Mouse (Mus musculus): Measurements from ENCODE around the gene Rin1. TPM values are rescaled to one million over a fixed set of nuclear protein-coding genes. Genes with fewer than 3 reads are reported as not detected.
A peak's percentile ranks its signal among the peaks of the same experiment; 100 is the strongest.

Gene Rin1
- polyA plus RNA-seq, 1 experiment from 2014 or later = 1.5 TPM

GRCm38 (mm10) chr19:5023621-5024479 lies 26.4 kb upstream of the Rin1 start, which contains the start of gene Slc29a2:
Gene Slc29a2, plus strand, starts transcription at chr19:5023860.
- peak; percentile 95 for ATAC-seq (ENCODE audit: low FRiP score)
- 0% methylated on average over 59 of the region's 62 CpGs for WGBS
- Histone ChIP-seq H3K9me3 (no peaks in the 10 kb centered on the region), H3K9ac (peak within 1 kb of the TSS; percentile 86), H3K27me3 (no peaks in the 10 kb centered on the region), H3K4me2 (peak within 1 kb of the TSS; percentile 70), H3K4me1 (replicated peaks) (peaks cover 14% of the 10 kb centered on the region), H3K4me3 (peak within 1 kb of the TSS; percentile 67), H3K27ac (peak within 1 kb of the TSS; percentile 92), H3K36me3 (peaks cover 23% of the 10 kb centered on the region)

GRCm38 (mm10) chr19:5026111-5026510 lies 24.2 kb upstream of the Rin1 start:
- H3K4me1 ChIP-seq (replicated peaks) = peaks cover 14% of the 10 kb centered on the region
- no peak overlapping the region for H3K4me3 ChIP-seq
- H3K4me2 ChIP-seq = no peak overlapping the region
- ATAC-seq (ENCODE audit: low FRiP score) = no peak
- no peak overlapping the region for H3K27ac ChIP-seq
- peaks cover 45% of the 10 kb centered on the region for H3K36me3 ChIP-seq
- H3K27me3 ChIP-seq = no peaks in the 10 kb centered on the region
- H3K9ac ChIP-seq = peak overlapping the region; percentile 29; the same call in 1 of the 2 replicates
- WGBS = 87% methylated on average over 8 of the region's 8 CpGs
- no peaks in the 10 kb centered on the region for H3K9me3 ChIP-seq

GRCm38 (mm10) chr19:5032686-5033085 lies 17.6 kb upstream of the Rin1 start:
- H3K4me3 ChIP-seq = no peak overlapping the region
- H3K27me3 ChIP-seq = no peaks in the 10 kb centered on the region
- H3K9ac ChIP-seq = no peak overlapping the region
- peaks cover 43% of the 10 kb centered on the region for H3K36me3 ChIP-seq
- no peaks in the 10 kb centered on the region for H3K9me3 ChIP-seq
- no peak overlapping the region for H3K4me2 ChIP-seq
- 86% methylated on average over 3 of the region's 3 CpGs for WGBS
- H3K4me1 ChIP-seq (replicated peaks) = peaks cover 4% of the 10 kb centered on the region
- ATAC-seq (ENCODE audit: low FRiP score) = no peak
- H3K27ac ChIP-seq = no peak overlapping the region

- Histone ChIP-seq H3K4me3 (no peak overlapping the region), H3K4me1 (replicated peaks) (peaks cover 31% of the 10 kb centered on the region), H3K9me3 (no peaks in the 10 kb centered on the region), H3K27ac (no peak overlapping the region), H3K9ac (no peak overlapping the region), H3K4me2 (no peak overlapping the region), H3K27me3 (no peaks in the 10 kb centered on the region), H3K36me3 (peaks cover 5% of the 10 kb centered on the region)
- ATAC-seq (ENCODE audit: low FRiP score) = no peak
- 71% methylated on average over 4 of the region's 4 CpGs for WGBS
Observed at GRCm38 (mm10) chr19:5036577-5036976, 13.7 kb upstream of the Rin1 start.

GRCm38 (mm10) chr19:5037678-5038571 lies 12.4 kb upstream of the Rin1 start:
- whole genome bisulfite sequencing = 5% methylated on average over 32 of the region's 32 CpGs
- Histone ChIP-seq H3K27ac (peak overlapping the region; percentile 93), H3K36me3 (peaks cover 4% of the 10 kb centered on the region; the same call in 1 of the 2 replicates), H3K27me3 (no peaks in the 10 kb centered on the region), H3K4me1 (replicated peaks) (peaks cover 44% of the 10 kb centered on the region), H3K9me3 (no peaks in the 10 kb centered on the region), H3K9ac (peak overlapping the region; percentile 94), H3K4me3 (peak overlapping the region; percentile 93), H3K4me2 (peak overlapping the region; percentile 97)
- peak; percentile 55 for ATAC-seq (ENCODE audit: low FRiP score)

- Histone ChIP-seq H3K4me3 (peak within 1 kb of the TSS; percentile 93), H3K27me3 (no peaks in the 10 kb centered on the region), H3K9me3 (no peaks in the 10 kb centered on the region), H3K4me2 (peak within 1 kb of the TSS; percentile 97), H3K36me3 (peaks cover 11% of the 10 kb centered on the region), H3K27ac (peak within 1 kb of the TSS; percentile 93), H3K4me1 (replicated peaks) (peaks cover 46% of the 10 kb centered on the region), H3K9ac (peak within 1 kb of the TSS; percentile 94)
- 0% methylated on average over 43 of the region's 44 CpGs for whole genome bisulfite sequencing
- peak; percentile 94 for ATAC-seq (ENCODE audit: low FRiP score)
Observed at GRCm38 (mm10) chr19:5038709-5039156, 11.5 kb upstream of the Rin1 start, which contains the start of the genes B4gat1 and AC124502.3. Gene B4gat1, plus strand, starts transcription at chr19:5038826. Gene AC124502.3, plus strand, starts transcription at chr19:5038891.

- Histone ChIP-seq H3K4me1 (replicated peaks) (peaks cover 46% of the 10 kb centered on the region), H3K36me3 (peaks cover 18% of the 10 kb centered on the region), H3K9me3 (no peaks in the 10 kb centered on the region), H3K9ac (peak overlapping the region; percentile 94), H3K27me3 (no peaks in the 10 kb centered on the region), H3K4me3 (peak overlapping the region; percentile 93), H3K4me2 (peak overlapping the region; percentile 97), H3K27ac (peak overlapping the region; percentile 93)
- peak; percentile 36 for ATAC-seq (ENCODE audit: low FRiP score)
- WGBS = 10% methylated on average over 41 of the region's 41 CpGs
Observed at GRCm38 (mm10) chr19:5039301-5040114, 10.8 kb upstream of the Rin1 start.

- WGBS = 7% methylated on average over 40 of the region's 40 CpGs
- peak within 1 kb of the TSS; percentile 78 for H3K27ac ChIP-seq
- peaks cover 30% of the 10 kb centered on the region for H3K36me3 ChIP-seq
- H3K4me1 ChIP-seq (replicated peaks) = peaks cover 46% of the 10 kb centered on the region
- no peaks in the 10 kb centered on the region for H3K27me3 ChIP-seq
- peak; percentile 68 for ATAC-seq (ENCODE audit: low FRiP score)
- H3K9me3 ChIP-seq = no peaks in the 10 kb centered on the region
- H3K9ac ChIP-seq = peak within 1 kb of the TSS; percentile 94
- peak within 1 kb of the TSS; percentile 93 for H3K4me3 ChIP-seq
- peak within 1 kb of the TSS; percentile 97 for H3K4me2 ChIP-seq
Observed at GRCm38 (mm10) chr19:5040862-5041523, 9.3 kb upstream of the Rin1 start, which contains the start of gene Brms1. Gene Brms1, plus strand, starts transcription at chr19:5041354.

- Histone ChIP-seq H3K27ac (peak overlapping the region; percentile 78), H3K4me3 (peak overlapping the region; percentile 93), H3K9ac (peak overlapping the region; percentile 94), H3K27me3 (no peaks in the 10 kb centered on the region), H3K4me1 (replicated peaks) (peaks cover 46% of the 10 kb centered on the region), H3K36me3 (peaks cover 36% of the 10 kb centered on the region), H3K4me2 (peak overlapping the region; percentile 97), H3K9me3 (no peaks in the 10 kb centered on the region)
- 3% methylated on average over 16 of the region's 16 CpGs for WGBS
- ATAC-seq (ENCODE audit: low FRiP score) = 0 out of 2 replicates have a peak, but pooled peaks have one; percentile 3
Observed at GRCm38 (mm10) chr19:5041588-5041987, 8.7 kb upstream of the Rin1 start.

GRCm38 (mm10) chr19:5045531-5045930 lies 4.8 kb upstream of the Rin1 start:
- Histone ChIP-seq H3K9ac (no peak overlapping the region), H3K36me3 (peaks cover 70% of the 10 kb centered on the region), H3K27ac (no peak overlapping the region), H3K27me3 (peaks cover 12% of the 10 kb centered on the region), H3K9me3 (no peaks in the 10 kb centered on the region), H3K4me3 (no peak overlapping the region), H3K4me1 (replicated peaks) (peaks cover 32% of the 10 kb centered on the region), H3K4me2 (no peak overlapping the region)
- ATAC-seq (ENCODE audit: low FRiP score) = no peak
- WGBS = 83% methylated on average over 4 of the region's 4 CpGs
